Mouse (Mus musculus) kidney, embryonic 15.5 days (tissue): ENCODE data around the gene Ncoa1. TPM values are rescaled to one million over a fixed set of nuclear protein-coding genes. Genes with fewer than 3 reads are reported as not detected.

Experiments
- ATAC-seq: fragments of 200-750 bp; cut with Nextera tagmentation; replicated peaks from 2 replicates; pipeline ENCODE4 v1.8.0; 2017; ENCODE audit warnings: moderate TSS enrichment; ENCODE audit not compliant: low FRiP score
- H3K27ac ChIP-seq: fragments of 300-500 bp; sonication (generic); 2 replicates; pipeline ENCODE4 v1.5.1; 2015; ENCODE audit warnings: mild to moderate bottlenecking, inconsistent platforms
- H3K27me3 ChIP-seq: fragments of 300-500 bp; sonication (generic); 2 replicates; pipeline ENCODE4 v1.6.1; 2015; ENCODE audit warnings: inconsistent platforms
- H3K36me3 ChIP-seq: fragments of 300-500 bp; sonication (generic); 2 replicates; pipeline ENCODE4 v1.6.1; 2015; ENCODE audit warnings: inconsistent platforms
- H3K4me1 ChIP-seq: fragments of 300-500 bp; sonication (generic); 2 replicates; pipeline ENCODE4 v1.6.1; 2015; ENCODE audit warnings: inconsistent platforms
- H3K4me2 ChIP-seq: fragments of 300-500 bp; sonication (generic); 2 replicates; pipeline ENCODE4 v1.6.1; 2015; ENCODE audit warnings: moderate library complexity, mild to moderate bottlenecking, inconsistent platforms
- H3K4me3 ChIP-seq: fragments of 300-500 bp; sonication (generic); replicated peaks from 2 replicates; pipeline ENCODE4 v1.5.1; 2015; ENCODE audit warnings: mild to moderate bottlenecking, inconsistent platforms
- H3K9ac ChIP-seq: fragments of 300-500 bp; sonication (generic); 2 replicates; pipeline ENCODE4 v1.6.1; 2015; ENCODE audit warnings: mild to moderate bottlenecking, inconsistent platforms
- H3K9me3 ChIP-seq: fragments of 300-500 bp; sonication (generic); replicated peaks from 2 replicates; pipeline ENCODE4 v1.6.1; 2016; ENCODE audit warnings: inconsistent platforms
- WGBS: fragments of 180-500 bp; shearing (Covaris S2); methylation state at CpG from one replicate; pipeline ENCODE4 v1.1.7; 2015; ENCODE audit warnings: mixed read lengths; 5-methylcytosine and 5-hydroxymethylcytosine counted together
- polyA plus RNA-seq: library from polyadenylated mRNA; unstranded; fragments of >200 nt; fragmentation: Nextera tagmentation; extraction: Ambion mirVana; gene quantifications from 2 replicates; pipeline ENCODE4 v1.2.1, GENCODE M21; 2015

The Ncoa1 gene
- polyA plus RNA-seq, 1 experiment from 2014 or later: 6.9 TPM

DNA sequence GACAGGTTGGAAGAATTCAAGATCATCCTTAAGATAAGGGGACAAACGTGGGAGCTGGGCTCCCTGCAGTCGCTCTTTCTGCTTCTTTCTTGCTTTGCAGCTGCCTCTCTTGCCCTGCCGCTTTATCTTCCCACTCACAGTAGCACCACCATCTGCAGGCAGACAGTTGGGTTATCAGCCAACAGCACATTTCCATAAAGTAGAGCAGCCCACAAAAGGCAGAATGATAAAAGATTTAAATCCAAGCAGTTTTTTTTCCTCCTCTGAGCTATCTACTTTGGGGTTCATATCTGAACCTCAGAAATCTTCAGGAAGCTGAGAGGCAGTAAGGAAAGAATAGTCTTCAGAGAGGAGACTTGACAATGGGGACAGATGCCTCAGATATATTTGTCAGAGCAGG lies 24.9 kb upstream of the Ncoa1 start:
- H3K4me1 ChIP-seq: no peaks in the 10 kb centered on the region
- ATAC-seq: no peak
- no peak overlapping the region for H3K4me2 ChIP-seq
- no peaks in the 10 kb centered on the region for H3K36me3 ChIP-seq
- WGBS: 39% methylated on average over 3 of the region's 3 CpGs
- no peaks in the 10 kb centered on the region for H3K27me3 ChIP-seq
- H3K27ac ChIP-seq: no peak overlapping the region
- no peak overlapping the region for H3K9ac ChIP-seq
- H3K4me3 ChIP-seq: no peak overlapping the region
- H3K9me3 ChIP-seq: no peaks in the 10 kb centered on the region

DNA sequence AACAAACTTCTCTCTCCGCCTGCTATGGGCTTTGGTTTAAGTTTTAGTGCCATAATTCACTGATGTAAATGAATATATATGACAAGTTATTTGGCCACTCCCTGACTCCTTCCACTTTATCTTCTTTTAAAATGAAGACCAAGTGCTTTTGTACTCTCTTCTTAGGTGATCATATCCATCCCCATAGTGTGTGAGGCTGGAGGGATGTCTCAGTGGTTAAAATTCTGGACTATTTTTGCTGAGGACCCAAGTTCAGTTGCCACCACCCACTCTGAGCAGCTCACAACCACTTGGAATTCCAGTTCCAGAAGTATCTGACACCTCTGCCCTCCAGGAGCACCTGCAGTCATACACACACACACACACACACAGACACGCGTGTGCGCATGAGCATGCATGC lies 23.5 kb upstream of the Ncoa1 start:
- no peaks in the 10 kb centered on the region for H3K4me1 ChIP-seq
- no peaks in the 10 kb centered on the region for H3K27me3 ChIP-seq
- no peak overlapping the region for H3K4me3 ChIP-seq
- no peak overlapping the region for H3K4me2 ChIP-seq
- WGBS: 94% methylated on average over 4 of the region's 4 CpGs
- no peak for ATAC-seq
- H3K9ac ChIP-seq: no peak overlapping the region
- H3K27ac ChIP-seq: no peak overlapping the region
- no peaks in the 10 kb centered on the region for H3K36me3 ChIP-seq
- no peaks in the 10 kb centered on the region for H3K9me3 ChIP-seq

DNA sequence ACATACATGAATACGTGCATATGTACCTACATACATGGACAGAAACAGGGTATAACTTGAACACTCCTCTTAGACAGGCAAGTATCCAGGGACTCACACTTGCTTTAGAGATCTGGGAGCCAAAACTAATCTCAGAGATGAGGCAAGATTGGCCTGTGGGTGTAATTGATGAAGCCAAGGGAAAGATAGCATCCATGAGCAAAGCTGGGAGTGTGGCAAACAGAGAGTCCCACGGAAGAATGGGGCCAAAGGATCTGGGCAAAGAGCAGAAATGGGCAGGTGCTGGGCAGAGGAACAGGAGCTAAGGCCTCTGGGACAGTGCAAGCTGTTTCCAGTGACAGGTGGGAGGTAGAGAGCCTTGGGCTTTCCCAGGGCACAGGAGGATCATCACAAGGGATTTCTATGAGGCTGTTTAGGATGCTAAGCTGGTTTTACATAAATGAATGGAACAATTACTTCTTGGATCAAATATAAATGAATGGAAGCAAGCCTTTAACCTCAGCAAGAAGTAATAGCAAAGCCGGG lies 22.7 kb upstream of the Ncoa1 start:
- H3K9me3 ChIP-seq: no peaks in the 10 kb centered on the region
- H3K27me3 ChIP-seq: no peaks in the 10 kb centered on the region
- H3K27ac ChIP-seq: no peak overlapping the region
- H3K4me3 ChIP-seq: no peak overlapping the region
- no peaks in the 10 kb centered on the region for H3K4me1 ChIP-seq
- no peak overlapping the region for H3K4me2 ChIP-seq
- no peak overlapping the region for H3K9ac ChIP-seq
- WGBS: 84% methylated on average over 3 of the region's 3 CpGs
- no peak for ATAC-seq
- no peaks in the 10 kb centered on the region for H3K36me3 ChIP-seq

DNA sequence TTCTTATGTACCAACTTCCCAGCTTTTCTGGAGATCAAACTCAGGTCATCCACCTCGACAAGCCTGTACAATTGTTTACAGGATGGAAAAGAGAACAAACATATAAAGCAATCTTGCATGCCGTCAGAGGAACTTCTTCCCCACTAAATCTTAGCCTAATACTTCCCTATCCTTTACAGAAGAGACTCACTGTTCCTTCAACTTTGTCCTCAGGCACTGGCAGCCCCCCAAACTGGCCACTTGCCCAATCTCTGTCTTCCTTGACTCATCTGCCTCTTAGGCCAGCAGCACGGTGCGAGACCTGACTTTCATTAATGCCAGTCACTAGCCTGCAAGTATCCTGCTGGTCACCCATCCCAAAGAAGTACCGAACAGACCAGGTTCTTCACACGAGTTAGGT lies 11.4 kb upstream of the Ncoa1 start:
- no peak overlapping the region for H3K4me2 ChIP-seq
- H3K9me3 ChIP-seq: no peaks in the 10 kb centered on the region
- no peaks in the 10 kb centered on the region for H3K27me3 ChIP-seq
- no peaks in the 10 kb centered on the region for H3K4me1 ChIP-seq
- no peak overlapping the region for H3K27ac ChIP-seq
- H3K9ac ChIP-seq: no peak overlapping the region
- no peak for ATAC-seq
- no peaks in the 10 kb centered on the region for H3K36me3 ChIP-seq
- no peak overlapping the region for H3K4me3 ChIP-seq
- WGBS: 80% methylated on average over 6 of the region's 6 CpGs

DNA sequence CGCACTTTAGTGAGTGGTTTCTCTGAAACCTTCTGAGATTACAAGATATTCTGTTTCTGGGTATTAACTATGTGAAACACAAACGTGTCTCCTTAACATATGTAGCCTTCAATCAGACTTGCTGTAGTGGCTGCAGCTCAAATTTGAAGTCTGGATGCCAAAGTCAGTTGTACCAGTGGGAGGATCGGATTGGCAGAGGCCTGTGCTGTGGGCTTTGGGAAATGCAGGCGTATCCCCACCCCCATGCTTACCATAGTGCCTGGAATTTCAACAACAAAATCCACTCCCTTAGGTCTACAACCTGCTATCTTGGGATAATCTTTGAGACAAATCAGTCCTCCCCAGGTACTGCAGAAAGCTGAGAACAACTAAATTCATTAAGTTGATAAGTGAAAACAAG lies 6.4 kb upstream of the Ncoa1 start:
- no peak for ATAC-seq
- Histone ChIP-seq H3K4me1 (peaks cover 5% of the 10 kb centered on the region; the same call in 1 of the 2 replicates), H3K4me2 (no peak overlapping the region), H3K9ac (no peak overlapping the region), H3K36me3 (no peaks in the 10 kb centered on the region), H3K9me3 (no peaks in the 10 kb centered on the region), H3K27ac (no peak overlapping the region), H3K4me3 (no peak overlapping the region), H3K27me3 (no peaks in the 10 kb centered on the region)
- 78% methylated on average over 4 of the region's 4 CpGs for WGBS

DNA sequence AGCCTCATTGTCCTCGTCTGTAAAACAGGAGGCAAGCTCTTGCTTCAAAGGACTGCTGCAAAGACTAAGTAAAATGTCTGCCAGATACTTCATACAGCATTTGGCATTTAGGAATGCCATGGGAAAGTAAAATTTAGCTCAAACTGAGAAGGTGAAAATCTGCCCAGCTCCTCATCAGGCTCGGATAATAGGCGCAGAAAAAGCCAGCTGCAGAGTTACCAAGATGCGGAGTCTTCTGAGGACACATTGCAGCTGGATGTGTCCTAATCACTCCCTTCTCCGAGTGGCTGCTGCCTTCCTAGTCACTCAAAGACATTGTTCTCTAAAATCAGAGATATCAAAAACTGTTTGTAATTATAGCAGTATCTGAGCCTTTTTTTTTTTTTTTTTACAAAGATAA lies 4.7 kb upstream of the Ncoa1 start:
- Histone ChIP-seq H3K9ac (no peak overlapping the region), H3K27me3 (no peaks in the 10 kb centered on the region), H3K4me2 (no peak overlapping the region), H3K4me3 (no peak overlapping the region), H3K27ac (no peak overlapping the region), H3K4me1 (peaks cover 9% of the 10 kb centered on the region; the same call in 1 of the 2 replicates), H3K36me3 (no peaks in the 10 kb centered on the region), H3K9me3 (no peaks in the 10 kb centered on the region)
- no peak for ATAC-seq
- WGBS: 74% methylated on average over 5 of the region's 5 CpGs

DNA sequence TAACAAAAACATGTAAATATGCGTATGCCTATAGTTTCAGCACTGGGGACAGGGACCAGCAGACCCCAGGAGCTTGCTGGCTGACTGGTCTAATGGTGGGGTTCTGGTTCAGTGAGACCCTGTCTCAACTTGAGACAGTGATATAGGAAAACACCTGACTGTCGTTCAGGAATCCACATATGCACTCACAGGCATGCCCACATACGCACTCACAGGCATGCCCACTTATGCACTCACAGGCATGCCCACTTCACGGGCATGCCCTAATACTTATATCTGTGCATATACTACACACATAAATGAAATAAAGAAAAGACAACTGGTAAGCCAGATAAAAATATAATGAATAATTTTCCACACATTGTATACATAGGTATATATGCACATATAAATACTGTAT lies 3.3 kb upstream of the Ncoa1 start:
- Histone ChIP-seq H3K4me3 (no peak overlapping the region), H3K27ac (no peak overlapping the region), H3K4me2 (no peak overlapping the region), H3K27me3 (no peaks in the 10 kb centered on the region), H3K36me3 (no peaks in the 10 kb centered on the region), H3K9me3 (no peaks in the 10 kb centered on the region), H3K9ac (no peak overlapping the region), H3K4me1 (peaks cover 19% of the 10 kb centered on the region)
- no peak for ATAC-seq
- WGBS: 80% methylated on average over 4 of the region's 4 CpGs

DNA sequence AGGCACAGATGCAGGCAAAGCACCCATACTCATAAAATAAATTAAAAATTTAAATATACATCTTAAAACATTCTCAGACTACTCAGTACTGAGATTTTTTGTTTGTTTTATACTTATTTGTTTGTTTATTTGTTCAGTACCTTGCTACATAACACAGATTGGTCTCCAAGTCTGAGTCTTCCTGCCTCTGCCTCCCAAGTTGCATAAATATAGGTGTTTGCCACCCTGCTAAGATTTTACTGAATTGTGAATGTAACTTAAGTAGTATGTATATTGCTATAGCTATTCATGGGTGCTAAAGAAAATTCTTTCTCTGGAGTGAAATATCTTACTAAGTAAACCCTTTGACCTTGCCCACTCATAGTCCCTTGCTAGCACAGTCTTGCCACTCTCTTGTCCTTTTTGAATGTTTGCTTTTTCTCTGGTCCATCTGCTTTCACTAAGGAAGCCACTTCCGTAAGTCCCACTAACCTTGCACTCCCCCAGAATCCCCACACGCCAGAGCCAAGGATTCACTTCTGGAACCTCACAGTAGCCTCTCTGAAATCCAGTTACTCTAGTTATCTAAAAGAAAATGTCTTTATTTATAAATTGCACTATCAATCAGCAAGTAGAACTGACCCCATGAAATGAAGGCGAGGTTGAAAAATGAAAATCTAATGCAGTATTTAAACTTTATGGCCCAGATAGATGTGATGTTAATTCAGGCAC lies 2.3 kb upstream of the Ncoa1 start:
- WGBS: 62% methylated on average over 3 of the region's 3 CpGs
- no peaks in the 10 kb centered on the region for H3K9me3 ChIP-seq
- H3K4me1 ChIP-seq: peaks cover 24% of the 10 kb centered on the region
- no peak for ATAC-seq
- H3K36me3 ChIP-seq: no peaks in the 10 kb centered on the region
- H3K4me2 ChIP-seq: no peak overlapping the region
- H3K27me3 ChIP-seq: no peaks in the 10 kb centered on the region
- H3K27ac ChIP-seq: no peak overlapping the region
- H3K4me3 ChIP-seq: no peak overlapping the region
- H3K9ac ChIP-seq: no peak overlapping the region

DNA sequence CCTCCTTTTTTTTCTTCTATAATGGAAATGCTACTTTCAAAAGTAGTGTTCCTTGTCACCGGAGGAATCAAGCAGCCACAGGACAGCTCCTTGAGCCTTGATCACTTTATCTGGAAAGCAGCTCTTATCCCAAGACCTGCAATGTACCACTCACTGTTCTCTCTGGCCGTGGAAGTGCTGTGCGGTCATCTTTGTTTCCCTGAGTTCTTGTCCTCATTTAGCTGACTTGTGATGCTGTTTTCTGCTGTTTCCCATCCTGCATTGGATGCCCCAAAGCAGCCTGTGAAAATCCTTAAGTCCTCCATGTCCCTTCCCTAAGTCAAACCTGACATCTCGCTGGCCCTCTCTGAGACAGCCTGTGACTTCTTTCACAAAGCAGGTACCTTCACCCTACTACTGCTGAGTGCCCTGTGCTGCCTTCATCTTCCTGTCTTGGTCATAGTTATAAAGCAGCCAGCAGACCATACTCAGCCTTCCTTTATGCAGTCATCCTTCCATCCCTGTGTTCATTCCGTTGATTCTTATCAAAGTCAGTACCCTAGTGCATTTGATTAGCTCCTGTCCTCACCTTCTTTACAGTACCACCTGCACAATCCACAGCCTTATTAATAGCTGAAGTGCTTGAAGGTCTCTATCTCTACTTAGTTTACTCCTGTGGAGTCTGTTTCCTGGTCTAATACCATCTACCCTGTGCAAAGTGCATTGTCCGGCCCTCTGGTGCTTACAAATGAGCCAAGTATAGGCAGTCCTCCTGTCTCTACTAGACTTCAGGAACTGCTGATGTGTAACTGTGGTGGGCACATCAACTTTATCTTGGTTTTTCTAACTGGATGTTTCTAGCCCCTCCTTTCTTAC lies 1.2 kb upstream of the Ncoa1 start:
- no peak for ATAC-seq
- 84% methylated on average over 6 of the region's 6 CpGs for WGBS
- no peaks in the 10 kb centered on the region for H3K36me3 ChIP-seq
- H3K9ac ChIP-seq: no peak overlapping the region
- H3K4me2 ChIP-seq: no peak overlapping the region
- no peaks in the 10 kb centered on the region for H3K9me3 ChIP-seq
- H3K27me3 ChIP-seq: no peaks in the 10 kb centered on the region; the same call in 1 of the 2 replicates
- peaks cover 24% of the 10 kb centered on the region for H3K4me1 ChIP-seq
- H3K4me3 ChIP-seq: peak overlapping the region; percentile 97; the same call in 1 of the 2 replicates
- H3K27ac ChIP-seq: no peak overlapping the region

DNA sequence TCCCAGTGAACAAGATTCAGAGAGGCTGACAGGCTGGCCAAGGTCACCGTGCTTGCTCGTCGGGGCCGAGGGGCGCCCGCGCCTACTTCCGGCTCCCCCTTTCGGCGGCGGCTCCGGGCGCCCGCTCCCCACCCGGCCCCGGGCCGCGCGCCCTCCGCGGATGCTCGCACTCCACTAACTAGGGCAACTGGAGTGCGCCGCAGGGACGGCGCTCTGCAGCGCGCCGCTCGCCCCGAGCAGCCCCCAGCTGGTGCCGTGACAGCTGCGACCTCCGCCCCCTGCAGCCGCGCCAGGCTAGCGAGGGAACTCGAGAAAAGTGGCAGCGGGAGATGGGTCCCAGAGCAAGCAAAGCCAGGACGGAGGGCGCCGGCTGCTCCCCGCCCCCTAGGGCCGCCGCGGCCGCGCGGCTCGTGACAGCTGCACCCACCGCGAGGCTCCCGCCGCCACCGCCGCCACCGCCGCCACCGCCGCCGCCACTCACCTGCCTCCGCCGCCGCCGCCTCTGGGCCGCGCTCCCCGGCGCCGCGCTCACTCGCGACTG lies 621 bp downstream of the Ncoa1 start:
- no peaks in the 10 kb centered on the region for H3K36me3 ChIP-seq
- H3K4me2 ChIP-seq: peak overlapping the region; percentile 91
- peaks cover 19% of the 10 kb centered on the region for H3K4me1 ChIP-seq
- H3K27ac ChIP-seq: peak overlapping the region; percentile 94
- H3K4me3 ChIP-seq: peak overlapping the region; percentile 97
- H3K27me3 ChIP-seq: no peaks in the 10 kb centered on the region; the same call in 1 of the 2 replicates
- ATAC-seq: peak; percentile 83
- 2% methylated on average over 42 of the region's 73 CpGs for WGBS
- peak overlapping the region; percentile 87 for H3K9ac ChIP-seq
- H3K9me3 ChIP-seq: no peaks in the 10 kb centered on the region

DNA sequence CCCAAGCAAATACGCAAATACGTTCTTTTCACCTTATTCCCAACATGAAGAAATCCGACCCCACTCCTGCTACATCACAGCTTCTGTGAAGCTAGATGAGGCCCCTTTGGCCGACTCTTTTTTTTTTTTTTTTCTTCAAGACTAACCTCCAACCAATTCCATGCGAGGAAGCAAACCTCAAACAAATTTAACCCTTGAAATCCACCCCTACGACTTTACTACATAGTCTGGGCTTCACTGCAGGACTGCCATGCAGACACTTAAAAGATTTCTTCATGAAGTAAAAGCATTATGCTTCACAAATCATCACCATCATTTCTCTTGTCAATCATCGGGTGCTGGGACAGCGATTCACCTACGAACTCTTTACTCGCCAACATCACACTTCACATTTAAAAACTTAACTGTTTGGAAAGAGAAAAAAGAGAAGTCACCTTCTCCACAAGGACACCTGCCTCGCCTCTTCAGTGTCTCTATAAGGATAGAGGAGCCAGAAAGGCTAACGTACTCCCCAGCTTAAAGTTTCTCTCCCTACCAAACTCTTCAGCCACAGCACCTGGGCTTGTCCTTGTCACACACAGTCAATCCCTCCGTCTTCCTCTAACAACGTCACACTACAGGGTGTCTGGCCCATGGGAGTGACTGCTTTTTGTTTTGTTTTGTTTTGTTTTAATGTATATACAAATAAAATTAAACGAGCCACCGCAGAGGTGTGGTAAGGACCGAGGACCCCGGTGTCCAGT lies 1.6 kb downstream of the Ncoa1 start:
- WGBS: 8% methylated on average over 18 of the region's 18 CpGs
- H3K9ac ChIP-seq: peak overlapping the region; percentile 87
- ATAC-seq: no peak

More for the DNA sequence above, 1.6 kb downstream of the Ncoa1 start:
- Histone ChIP-seq H3K4me1 (peaks cover 19% of the 10 kb centered on the region), H3K27ac (no peak overlapping the region), H3K27me3 (no peaks in the 10 kb centered on the region; the same call in 1 of the 2 replicates), H3K4me2 (peak overlapping the region; percentile 91), H3K4me3 (peak overlapping the region; percentile 97), H3K9me3 (no peaks in the 10 kb centered on the region), H3K36me3 (no peaks in the 10 kb centered on the region)
